Mouse (Mus musculus) liver, embryonic 16.5 days (tissue): ENCODE data around the gene Tmem150c. TPM values are rescaled to one million over a fixed set of nuclear protein-coding genes. Genes with fewer than 3 reads are reported as not detected.
A peak's percentile ranks its signal among the peaks of the same experiment; 100 is the strongest.

ENCODE experiments used
- ATAC-seq: fragments of 200-750 bp; cut with Nextera tagmentation; 2 replicates; pipeline ENCODE4 v1.8.0; 2017; ENCODE audit warnings: low read depth, mild to moderate bottlenecking, moderate number of reproducible peaks, moderate library complexity
- H3K27ac ChIP-seq: fragments of 300-500 bp; sonication (generic); 2 replicates; pipeline ENCODE4 v1.5.1; 2014; ENCODE audit warnings: mild to moderate bottlenecking, low read length
- H3K27me3 ChIP-seq: fragments of 300-500 bp; sonication (generic); 2 replicates; pipeline ENCODE4 v1.6.1; 2014; ENCODE audit warnings: low read depth, low read length, mixed read lengths; ENCODE audit not compliant: control insufficient read depth, insufficient read depth
- H3K36me3 ChIP-seq: fragments of 300-500 bp; sonication (generic); 2 replicates; pipeline ENCODE4 v1.6.1; 2014; ENCODE audit warnings: mild to moderate bottlenecking; ENCODE audit not compliant: control insufficient read depth, insufficient read depth
- H3K4me1 ChIP-seq: fragments of 300-500 bp; sonication (generic); 2 replicates; pipeline ENCODE4 v1.6.1; 2014; ENCODE audit warnings: low read depth, low read length, mixed read lengths; ENCODE audit not compliant: control insufficient read depth
- H3K4me2 ChIP-seq: fragments of 300-500 bp; sonication (generic); 2 replicates; pipeline ENCODE4 v1.6.1; 2014; ENCODE audit warnings: low read depth, low read length, mixed read lengths
- H3K4me3 ChIP-seq: fragments of 300-500 bp; sonication (generic); 2 replicates; pipeline ENCODE4 v1.5.1; 2014; ENCODE audit warnings: low read depth, mild to moderate bottlenecking, low read length
- H3K9ac ChIP-seq: fragments of 300-500 bp; sonication (generic); 2 replicates; pipeline ENCODE4 v1.6.1; 2014; ENCODE audit warnings: low read depth, low read length
- H3K9me3 ChIP-seq: fragments of 300-500 bp; sonication (generic); replicated peaks from 2 replicates; pipeline ENCODE4 v1.6.1; 2016; ENCODE audit warnings: low read length; ENCODE audit not compliant: control insufficient read depth
- WGBS: fragments of 180-500 bp; shearing (Covaris S2); extraction: QIAGEN DNeasy Blood & Tissue Kit; methylation state at CpG from one replicate; pipeline ENCODE4 v1.1.7; 2014; ENCODE audit not compliant: insufficient replicate concordance; 5-methylcytosine and 5-hydroxymethylcytosine counted together
- polyA plus RNA-seq: library from polyadenylated mRNA; unstranded; fragments of >200 nt; fragmentation: Nextera tagmentation; extraction: Ambion mirVana; gene quantifications from 2 replicates; pipeline ENCODE4 v1.2.1, GENCODE M21; 2015

The Tmem150c gene
- polyA plus RNA-seq, 1 experiment from 2014 or later, result 0.67 TPM

DNA sequence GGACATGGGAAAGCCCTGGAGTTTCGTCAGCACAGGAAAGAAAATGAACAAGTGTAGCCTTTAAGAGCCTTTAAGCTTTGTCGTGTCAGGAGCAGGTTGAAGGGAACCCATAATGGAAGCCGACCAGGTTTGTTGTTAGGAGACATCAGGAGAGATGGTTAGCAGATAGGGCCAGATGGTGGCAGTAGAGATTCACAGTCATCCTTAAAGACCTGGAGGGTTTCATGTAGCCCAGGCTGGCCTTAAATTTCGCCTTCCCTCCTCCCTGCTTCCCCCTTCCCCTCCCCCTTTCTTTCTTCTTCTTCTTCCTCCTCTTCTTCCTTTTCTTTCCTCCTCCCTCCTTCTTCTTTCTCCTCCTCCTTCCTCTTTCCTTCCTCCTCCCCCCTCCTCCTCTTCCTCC is 85.0 kb downstream of the Tmem150c start:
- no peak overlapping the region for H3K4me2 ChIP-seq
- no peak overlapping the region for H3K9ac ChIP-seq
- no peaks in the 10 kb centered on the region for H3K36me3 ChIP-seq
- WGBS, result 47% methylated on average over 4 of the region's 4 CpGs
- no peaks in the 10 kb centered on the region for H3K9me3 ChIP-seq
- H3K4me3 ChIP-seq, result no peak overlapping the region
- no peaks in the 10 kb centered on the region for H3K27me3 ChIP-seq
- H3K4me1 ChIP-seq, result no peaks in the 10 kb centered on the region
- no peak for ATAC-seq
- no peak overlapping the region for H3K27ac ChIP-seq

GRCm38 (mm10) chr5:100072557-100072956 is 87.1 kb downstream of the Tmem150c start:
- Histone ChIP-seq H3K9ac (no peak overlapping the region), H3K9me3 (no peaks in the 10 kb centered on the region), H3K4me2 (no peak overlapping the region), H3K27ac (no peak overlapping the region), H3K36me3 (no peaks in the 10 kb centered on the region; the same call in 1 of the 2 replicates), H3K4me3 (no peak overlapping the region), H3K27me3 (no peaks in the 10 kb centered on the region), H3K4me1 (no peaks in the 10 kb centered on the region)
- no peak for ATAC-seq
- WGBS, result 80% methylated on average over 9 of the region's 9 CpGs

GRCm38 (mm10) chr5:100071541-100071940 is 88.1 kb downstream of the Tmem150c start:
- Histone ChIP-seq H3K9ac (no peak overlapping the region), H3K36me3 (no peaks in the 10 kb centered on the region; the same call in 1 of the 2 replicates), H3K27ac (no peak overlapping the region), H3K4me3 (no peak overlapping the region), H3K4me2 (no peak overlapping the region), H3K4me1 (no peaks in the 10 kb centered on the region), H3K27me3 (no peaks in the 10 kb centered on the region), H3K9me3 (no peaks in the 10 kb centered on the region)
- 80% methylated on average over 5 of the region's 5 CpGs for WGBS
- no peak for ATAC-seq

DNA sequence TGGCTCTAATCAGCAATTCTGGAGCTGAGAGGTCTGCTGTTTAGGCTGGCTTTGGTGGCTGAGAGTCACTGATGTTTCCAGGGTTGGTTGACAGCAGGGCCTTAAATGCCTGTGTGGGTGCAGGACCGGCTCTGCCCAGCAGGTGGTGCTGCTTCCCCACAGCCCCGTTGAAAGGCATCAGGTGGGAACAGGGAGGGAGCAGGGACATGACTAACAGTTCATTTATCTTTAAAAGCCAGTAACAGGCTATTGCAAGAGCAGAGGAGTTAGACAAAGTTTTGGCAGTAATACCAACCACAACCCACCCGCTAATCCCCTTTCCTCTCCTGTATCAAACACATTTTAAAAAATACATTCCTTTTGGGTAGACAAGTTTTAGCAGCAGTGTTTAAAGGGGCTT is 89.4 kb downstream of the Tmem150c start:
- Histone ChIP-seq H3K4me2 (no peak overlapping the region), H3K4me1 (no peaks in the 10 kb centered on the region), H3K27me3 (no peaks in the 10 kb centered on the region), H3K4me3 (no peak overlapping the region), H3K9ac (no peak overlapping the region), H3K27ac (no peak overlapping the region), H3K36me3 (no peaks in the 10 kb centered on the region; the same call in 1 of the 2 replicates), H3K9me3 (no peaks in the 10 kb centered on the region)
- peak; percentile 62 for ATAC-seq
- 8% methylated on average over 3 of the region's 3 CpGs for WGBS

DNA sequence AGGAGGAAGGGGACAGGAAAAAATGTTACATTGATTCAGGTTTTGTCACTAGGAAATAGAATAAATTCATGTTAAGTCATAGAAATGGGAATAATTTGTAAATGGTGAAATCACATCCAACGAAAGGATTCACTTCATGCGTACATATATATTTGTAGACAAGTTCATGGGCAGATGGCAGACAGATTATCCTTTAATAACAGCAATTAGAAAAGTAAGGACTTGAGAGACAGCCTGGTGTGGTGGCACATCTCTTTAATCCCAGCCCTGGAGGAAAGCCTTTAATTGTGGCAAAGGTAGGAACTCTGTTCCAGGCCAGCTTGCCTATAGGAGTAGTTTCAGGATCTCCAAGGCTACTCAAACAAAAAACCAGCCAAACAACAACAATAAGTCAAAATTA is 90.1 kb downstream of the Tmem150c start:
- Histone ChIP-seq H3K27me3 (no peaks in the 10 kb centered on the region), H3K9me3 (no peaks in the 10 kb centered on the region), H3K9ac (no peak overlapping the region), H3K4me1 (no peaks in the 10 kb centered on the region), H3K36me3 (no peaks in the 10 kb centered on the region; the same call in 1 of the 2 replicates), H3K27ac (no peak overlapping the region), H3K4me3 (no peak overlapping the region), H3K4me2 (no peak overlapping the region)
- no peak for ATAC-seq
- WGBS, result 74% methylated on average over 2 of the region's 2 CpGs

DNA sequence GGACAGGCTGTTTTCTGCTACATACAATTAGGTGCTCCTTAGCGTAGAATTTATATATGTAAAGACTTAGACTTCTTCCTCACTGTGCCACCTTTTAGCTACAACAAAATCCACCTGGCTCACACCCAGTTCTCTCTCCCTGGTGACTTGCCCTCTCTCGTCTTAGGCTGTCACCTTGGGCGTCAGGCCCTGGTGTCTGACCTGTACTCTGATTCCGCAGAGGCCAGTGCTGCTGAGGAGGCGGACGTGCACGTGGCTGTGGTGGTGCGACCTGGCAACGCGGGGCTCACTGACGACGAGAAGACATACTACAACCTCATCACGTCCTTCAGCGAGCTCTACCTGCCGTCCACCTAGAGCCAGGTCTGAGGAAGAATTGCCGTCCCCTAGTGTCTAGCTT is 92.0 kb downstream of the Tmem150c start:
- no peak overlapping the region for H3K9ac ChIP-seq
- H3K9me3 ChIP-seq, result no peaks in the 10 kb centered on the region
- no peak overlapping the region for H3K27ac ChIP-seq
- no peaks in the 10 kb centered on the region for H3K4me1 ChIP-seq
- no peak for ATAC-seq
- WGBS, result 79% methylated on average over 16 of the region's 16 CpGs
- no peak overlapping the region for H3K4me2 ChIP-seq
- H3K36me3 ChIP-seq, result no peaks in the 10 kb centered on the region; the same call in 1 of the 2 replicates
- no peaks in the 10 kb centered on the region for H3K27me3 ChIP-seq
- no peak overlapping the region for H3K4me3 ChIP-seq

DNA sequence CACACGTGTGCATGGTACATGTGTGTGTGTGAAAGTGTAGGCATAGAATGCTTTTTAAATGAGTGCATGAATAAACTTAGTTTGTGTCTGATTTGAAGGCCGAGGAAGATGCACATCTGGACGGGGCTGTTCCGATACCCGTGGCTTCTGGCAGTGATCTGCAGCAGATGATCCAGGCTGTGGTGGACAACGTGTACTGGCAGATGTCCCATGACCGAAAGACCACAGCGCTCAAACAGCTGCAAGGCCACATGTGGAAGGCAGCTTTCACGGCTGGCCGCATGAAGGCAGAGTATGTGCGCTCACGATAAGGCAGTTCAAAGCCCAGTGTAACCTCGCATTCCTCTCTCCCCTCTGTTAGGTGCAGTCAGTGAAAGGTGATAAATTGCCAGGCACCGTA is 98.7 kb downstream of the Tmem150c start:
- peaks cover 10% of the 10 kb centered on the region; the same call in 1 of the 2 replicates for H3K36me3 ChIP-seq
- H3K27ac ChIP-seq, result no peak overlapping the region
- H3K27me3 ChIP-seq, result no peaks in the 10 kb centered on the region
- H3K9ac ChIP-seq, result no peak overlapping the region
- H3K4me1 ChIP-seq, result peaks cover 2% of the 10 kb centered on the region; the same call in 1 of the 2 replicates
- no peak for ATAC-seq
- no peaks in the 10 kb centered on the region for H3K9me3 ChIP-seq
- no peak overlapping the region for H3K4me3 ChIP-seq
- H3K4me2 ChIP-seq, result no peak overlapping the region
- 83% methylated on average over 14 of the region's 14 CpGs for WGBS

- Histone ChIP-seq H3K27me3 (no peaks in the 10 kb centered on the region), H3K4me2 (no peak overlapping the region), H3K9ac (no peak overlapping the region), H3K36me3 (peaks cover 10% of the 10 kb centered on the region; the same call in 1 of the 2 replicates), H3K4me3 (no peak overlapping the region), H3K27ac (no peak overlapping the region), H3K4me1 (peaks cover 15% of the 10 kb centered on the region), H3K9me3 (no peaks in the 10 kb centered on the region)
- 70% methylated on average over 6 of the region's 6 CpGs for WGBS
- ATAC-seq, result no peak
Observed at GRCm38 (mm10) chr5:100059326-100059725, 100.3 kb downstream of the Tmem150c start.

DNA sequence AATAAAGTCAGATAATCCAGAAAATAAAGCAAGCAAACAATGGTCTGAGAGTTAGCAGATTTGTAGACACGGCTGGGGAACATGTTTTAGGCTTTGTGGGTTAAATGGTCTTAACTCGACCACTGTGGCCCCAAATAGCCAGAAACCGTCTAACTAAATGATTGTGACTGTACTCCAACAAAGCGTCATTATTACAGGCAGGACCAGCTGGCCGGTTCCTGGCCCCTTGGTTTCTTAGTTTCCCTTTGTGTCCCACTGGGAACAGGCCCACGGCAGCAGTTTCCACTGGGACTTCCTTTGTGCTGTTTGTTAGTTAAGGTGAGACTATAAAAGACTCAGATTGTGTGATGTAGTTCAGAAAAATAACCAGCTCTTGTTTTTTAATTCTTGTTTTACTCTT is 100.9 kb downstream of the Tmem150c start:
- H3K27me3 ChIP-seq, result no peaks in the 10 kb centered on the region
- peaks cover 10% of the 10 kb centered on the region; the same call in 1 of the 2 replicates for H3K36me3 ChIP-seq
- no peak overlapping the region for H3K4me2 ChIP-seq
- ATAC-seq, result no peak
- 79% methylated on average over 6 of the region's 6 CpGs for WGBS
- no peak overlapping the region for H3K4me3 ChIP-seq
- no peak overlapping the region for H3K27ac ChIP-seq
- no peaks in the 10 kb centered on the region for H3K9me3 ChIP-seq
- H3K9ac ChIP-seq, result no peak overlapping the region
- H3K4me1 ChIP-seq, result peaks cover 18% of the 10 kb centered on the region
